Mouse (Mus musculus) stomach, embryonic 16.5 days (tissue): ENCODE measurements around the gene She. TPM values are rescaled to one million over a fixed set of nuclear protein-coding genes. Genes with fewer than 3 reads are reported as not detected.

Source experiments
- ATAC-seq: fragments of 200-750 bp; cut with Nextera tagmentation; 2 replicates; pipeline ENCODE4 v1.8.0; 2017; ENCODE audit warnings: moderate number of reproducible peaks, moderate TSS enrichment; ENCODE audit not compliant: insufficient read depth, low FRiP score
- H3K27ac ChIP-seq: fragments of 300-500 bp; sonication (generic); 2 replicates; pipeline ENCODE4 v1.5.1; 2014; ENCODE audit warnings: low read length
- H3K27me3 ChIP-seq: fragments of 300-500 bp; sonication (generic); 2 replicates; pipeline ENCODE4 v1.6.1; 2014; ENCODE audit warnings: low read length, control low read depth, mixed read lengths; ENCODE audit not compliant: control insufficient read depth, insufficient read depth
- H3K36me3 ChIP-seq: fragments of 300-500 bp; sonication (generic); 2 replicates; pipeline ENCODE4 v1.6.1; 2014; ENCODE audit warnings: low read length; ENCODE audit not compliant: control insufficient read depth, insufficient read depth
- H3K4me1 ChIP-seq: fragments of 300-500 bp; sonication (generic); 2 replicates; pipeline ENCODE4 v1.6.1; 2014; ENCODE audit warnings: low read length, control low read depth, mixed read lengths; ENCODE audit not compliant: control insufficient read depth, insufficient read depth
- H3K4me2 ChIP-seq: fragments of 300-500 bp; sonication (generic); 2 replicates; pipeline ENCODE4 v1.6.1; 2014; ENCODE audit warnings: low read depth, low read length, mixed read lengths
- H3K4me3 ChIP-seq: fragments of 300-500 bp; sonication (generic); replicated peaks from 2 replicates; pipeline ENCODE4 v1.5.1; 2014; ENCODE audit warnings: mild to moderate bottlenecking, low read length
- H3K9ac ChIP-seq: fragments of 300-500 bp; sonication (generic); 2 replicates; pipeline ENCODE4 v1.6.1; 2014; ENCODE audit warnings: low read length
- H3K9me3 ChIP-seq: fragments of 300-500 bp; sonication (generic); replicated peaks from 2 replicates; pipeline ENCODE4 v1.6.1; 2016; ENCODE audit warnings: low read length, control low read depth; ENCODE audit not compliant: control insufficient read depth
- WGBS: fragments of 180-500 bp; shearing (Covaris S2); extraction: QIAGEN DNeasy Blood & Tissue Kit; methylation state at CpG from one replicate; pipeline ENCODE4 v1.1.7; 2014; 5-methylcytosine and 5-hydroxymethylcytosine counted together
- polyA plus RNA-seq: library from polyadenylated mRNA; unstranded; fragments of >200 nt; fragmentation: Nextera tagmentation; extraction: Ambion mirVana; gene quantifications from 2 replicates; pipeline ENCODE4 v1.2.1, GENCODE M21; 2015

Gene She
- polyA plus RNA-seq, 1 experiment from 2014 or later, result 3.1 TPM

DNA sequence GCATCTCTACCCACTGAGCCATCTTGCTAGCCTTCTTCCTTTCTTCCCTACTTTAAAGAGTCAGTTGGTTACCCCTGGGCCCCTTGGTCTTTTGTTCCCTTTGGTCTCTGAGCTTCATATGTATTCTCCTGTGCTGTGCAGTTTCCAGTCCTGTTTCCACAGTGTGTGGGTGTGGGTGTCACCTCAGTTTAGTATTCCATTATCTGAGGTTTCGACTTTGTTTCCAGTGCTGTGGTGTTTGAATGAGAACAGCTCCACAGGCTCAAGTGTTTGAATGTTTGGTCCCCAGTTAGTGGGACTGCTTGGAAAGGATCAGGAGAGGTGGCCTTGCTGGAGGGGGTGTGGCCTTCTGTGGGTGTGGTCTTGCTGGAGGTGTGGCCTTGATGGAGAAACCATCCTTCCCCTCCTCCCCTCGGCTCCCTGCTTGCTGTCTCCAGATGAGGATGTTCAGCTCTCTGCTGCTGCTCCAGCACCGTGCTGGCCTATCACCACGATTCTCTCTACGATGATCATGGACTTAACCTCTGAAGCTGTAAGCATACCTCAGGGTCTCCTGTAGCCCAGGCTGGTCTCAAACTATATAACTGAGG lies 61.4 kb downstream of the She start:
- no peaks in the 10 kb centered on the region for H3K27me3 ChIP-seq
- H3K4me3 ChIP-seq, result no peak overlapping the region
- 79% methylated on average over 5 of the region's 5 CpGs for WGBS
- H3K36me3 ChIP-seq, result no peaks in the 10 kb centered on the region
- H3K27ac ChIP-seq, result no peak overlapping the region
- H3K4me2 ChIP-seq, result no peak overlapping the region
- H3K9ac ChIP-seq, result no peak overlapping the region
- H3K4me1 ChIP-seq, result peaks cover 2% of the 10 kb centered on the region; the same call in 1 of the 2 replicates
- H3K9me3 ChIP-seq, result no peaks in the 10 kb centered on the region
- peak; percentile 33; the same call in 1 of the 2 replicates for ATAC-seq

DNA sequence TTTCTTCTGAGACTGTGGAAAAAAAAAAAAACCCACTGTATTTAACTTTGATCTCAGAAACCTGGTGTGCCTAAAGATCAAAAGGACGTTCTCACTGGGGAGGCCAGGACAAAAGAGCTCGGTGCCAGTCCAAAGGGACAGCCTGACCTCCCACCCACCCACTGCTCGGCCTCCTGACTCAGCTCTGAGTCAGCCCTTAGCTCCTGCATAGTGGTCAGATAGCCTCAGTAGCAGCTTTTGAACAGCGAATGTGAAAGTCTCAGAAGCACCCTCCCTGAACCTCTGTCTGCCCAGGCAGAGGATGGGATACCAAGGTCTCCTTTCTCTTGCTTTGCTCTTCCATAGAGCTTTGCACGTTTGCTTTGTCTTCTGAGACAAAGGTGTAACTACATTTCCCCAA lies 65.4 kb downstream of the She start:
- H3K4me2 ChIP-seq, result no peak overlapping the region
- ATAC-seq, result no peak
- no peaks in the 10 kb centered on the region for H3K27me3 ChIP-seq
- peak overlapping the region; percentile 76 for H3K27ac ChIP-seq
- H3K4me1 ChIP-seq, result peaks cover 26% of the 10 kb centered on the region; the same call in 1 of the 2 replicates
- no peaks in the 10 kb centered on the region for H3K9me3 ChIP-seq
- H3K4me3 ChIP-seq, result no peak overlapping the region
- no peaks in the 10 kb centered on the region for H3K36me3 ChIP-seq
- 0 out of 2 replicates have a peak overlapping the region, but pooled peaks have one; percentile 0 for H3K9ac ChIP-seq
- WGBS, result 32% methylated on average over 5 of the region's 5 CpGs

DNA sequence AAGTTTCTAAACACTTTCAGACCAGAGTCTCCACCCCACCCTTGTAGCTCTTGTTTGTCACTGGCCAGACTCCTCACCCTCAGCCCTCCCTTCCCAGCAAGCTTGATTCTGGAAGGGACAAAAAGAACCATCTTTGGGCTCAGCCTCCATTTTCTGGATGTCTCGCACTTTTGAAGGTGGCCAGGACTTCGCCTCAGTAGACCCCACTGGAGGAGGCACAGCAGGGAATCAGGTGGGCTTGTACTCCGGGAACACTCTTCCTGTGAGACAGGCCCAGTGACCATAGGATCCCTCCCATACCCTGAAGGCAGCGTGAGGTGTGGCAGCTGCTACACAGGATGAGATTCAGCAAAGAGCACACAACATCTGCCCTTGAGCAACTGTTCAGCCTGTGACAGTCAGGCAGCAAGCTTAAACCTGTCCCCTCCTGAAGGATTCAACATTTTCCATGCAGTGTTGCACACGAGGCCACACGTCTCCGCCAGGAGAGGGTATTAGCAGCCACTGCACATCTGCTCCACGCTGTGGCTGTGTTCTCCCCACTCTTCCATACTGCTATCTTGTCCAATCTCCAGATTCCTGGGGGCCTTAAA lies 66.1 kb downstream of the She start:
- 66% methylated on average over 8 of the region's 8 CpGs for WGBS
- Histone ChIP-seq H3K27me3 (no peaks in the 10 kb centered on the region), H3K9me3 (no peaks in the 10 kb centered on the region), H3K4me2 (no peak overlapping the region), H3K4me1 (peaks cover 27% of the 10 kb centered on the region; the same call in 1 of the 2 replicates), H3K27ac (peak overlapping the region; percentile 76), H3K36me3 (no peaks in the 10 kb centered on the region), H3K4me3 (no peak overlapping the region), H3K9ac (no peak overlapping the region)
- ATAC-seq, result no peak

DNA sequence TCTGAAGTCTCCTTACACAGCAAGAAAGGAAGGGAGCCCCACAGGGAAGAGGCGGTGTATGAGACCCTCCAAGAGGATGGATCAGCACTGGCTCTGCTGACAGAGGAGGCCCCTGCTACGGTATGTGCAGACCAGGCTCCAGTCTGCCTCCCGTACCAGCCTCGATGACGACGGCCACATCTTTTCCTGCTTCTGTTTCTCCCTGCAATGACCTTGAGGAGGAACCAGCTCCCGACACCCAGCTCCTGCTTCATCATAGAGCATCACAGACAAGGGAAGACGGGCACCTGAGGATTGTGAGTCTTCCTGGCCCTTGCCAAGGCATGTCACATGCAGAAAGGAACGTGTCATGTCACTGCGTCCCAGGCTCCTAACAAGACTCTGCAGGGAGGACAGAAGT lies 66.8 kb downstream of the She start:
- Histone ChIP-seq H3K27me3 (no peaks in the 10 kb centered on the region), H3K9me3 (no peaks in the 10 kb centered on the region), H3K4me2 (no peak overlapping the region), H3K36me3 (no peaks in the 10 kb centered on the region), H3K27ac (peak overlapping the region; percentile 52; the same call in 1 of the 2 replicates), H3K4me3 (no peak overlapping the region), H3K4me1 (peaks cover 27% of the 10 kb centered on the region; the same call in 1 of the 2 replicates), H3K9ac (no peak overlapping the region)
- ATAC-seq, result no peak
- WGBS, result 74% methylated on average over 10 of the region's 10 CpGs

DNA sequence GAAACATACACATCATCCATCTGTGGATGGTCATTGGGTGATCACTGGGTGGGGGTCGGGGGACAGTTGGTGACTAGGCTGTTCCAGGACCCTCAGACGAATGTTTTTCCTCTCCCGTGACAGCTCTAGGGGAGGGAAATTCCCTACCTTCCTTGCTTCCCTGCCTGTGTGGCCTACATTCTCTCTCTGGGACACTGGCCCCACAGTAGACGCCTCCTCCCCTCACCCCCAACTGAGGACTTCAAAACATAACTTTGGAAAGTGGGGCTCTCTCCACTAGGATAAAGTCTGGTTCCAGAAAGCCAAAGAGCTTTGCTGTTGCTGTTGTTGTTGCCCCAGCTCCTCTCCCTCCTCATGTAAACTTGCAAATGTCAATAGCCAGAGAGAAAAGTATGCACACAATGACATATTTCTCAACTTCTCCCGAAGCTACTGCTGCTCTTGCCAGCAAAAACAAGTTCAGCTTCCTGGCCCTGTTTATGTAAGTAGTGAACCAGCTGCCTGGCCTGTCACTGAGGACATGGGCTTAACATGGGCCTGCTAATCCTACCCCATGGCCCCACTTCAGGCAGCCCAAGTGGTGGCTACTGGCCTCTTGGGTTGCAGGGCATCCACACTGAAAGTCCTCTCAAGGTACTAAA lies 67.8 kb downstream of the She start:
- Histone ChIP-seq H3K27me3 (no peaks in the 10 kb centered on the region), H3K27ac (0 out of 2 replicates have a peak overlapping the region, but pooled peaks have one; percentile 10), H3K9me3 (no peaks in the 10 kb centered on the region), H3K4me1 (peaks cover 27% of the 10 kb centered on the region; the same call in 1 of the 2 replicates), H3K4me3 (no peak overlapping the region), H3K4me2 (no peak overlapping the region), H3K9ac (no peak overlapping the region), H3K36me3 (no peaks in the 10 kb centered on the region)
- no peak for ATAC-seq
- WGBS, result 53% methylated on average over 5 of the region's 5 CpGs

DNA sequence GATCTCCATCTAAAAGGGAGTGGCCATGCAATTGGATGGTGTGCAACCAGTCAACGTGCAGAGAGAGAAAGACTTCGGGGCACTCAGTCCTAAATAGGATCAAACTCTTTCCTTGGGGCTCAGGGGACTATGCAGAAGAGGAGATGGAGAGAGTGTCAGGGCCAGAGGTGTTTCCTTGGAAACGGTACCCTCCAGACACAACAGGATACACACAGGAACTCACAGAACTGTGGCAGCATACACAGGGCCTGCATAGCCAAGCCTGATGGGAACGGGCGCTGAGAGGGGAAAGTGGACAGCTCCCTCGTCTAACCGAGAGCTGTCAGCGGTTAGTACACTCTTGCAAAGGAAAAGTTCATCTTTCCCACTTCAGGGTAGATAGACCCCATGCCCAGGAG lies 68.3 kb downstream of the She start:
- Histone ChIP-seq H3K4me2 (no peak overlapping the region), H3K9ac (no peak overlapping the region), H3K4me3 (no peak overlapping the region), H3K9me3 (no peaks in the 10 kb centered on the region), H3K27ac (0 out of 2 replicates have a peak overlapping the region, but pooled peaks have one; percentile 1), H3K36me3 (no peaks in the 10 kb centered on the region), H3K27me3 (no peaks in the 10 kb centered on the region), H3K4me1 (peaks cover 27% of the 10 kb centered on the region; the same call in 1 of the 2 replicates)
- 66% methylated on average over 8 of the region's 8 CpGs for WGBS
- no peak for ATAC-seq

DNA sequence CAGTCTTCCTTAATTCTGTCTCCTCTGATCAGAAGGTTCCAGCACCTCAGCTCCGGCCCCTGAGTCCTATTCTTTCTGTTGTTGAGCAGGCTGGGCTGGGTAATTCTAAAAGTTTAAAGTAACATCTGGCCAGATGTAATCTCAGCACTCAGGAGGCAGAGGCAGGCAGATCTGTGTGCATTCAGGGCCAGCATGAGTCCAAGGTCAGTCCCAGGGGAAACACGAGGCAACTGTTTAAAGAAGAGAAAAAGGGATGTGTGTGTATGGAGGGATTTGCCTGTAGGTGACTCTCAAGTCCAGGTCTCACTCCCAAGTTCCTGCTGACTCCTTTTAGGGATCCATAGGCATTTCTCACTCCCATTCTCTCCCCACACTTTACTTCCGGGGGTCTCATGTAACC lies 76.7 kb downstream of the She start:
- no peak overlapping the region for H3K27ac ChIP-seq
- no peaks in the 10 kb centered on the region for H3K27me3 ChIP-seq
- peaks cover 10% of the 10 kb centered on the region for H3K4me1 ChIP-seq
- no peak overlapping the region for H3K9ac ChIP-seq
- H3K4me2 ChIP-seq, result no peak overlapping the region
- WGBS, result 77% methylated on average over 3 of the region's 3 CpGs
- no peaks in the 10 kb centered on the region for H3K36me3 ChIP-seq
- no peak overlapping the region for H3K4me3 ChIP-seq
- no peaks in the 10 kb centered on the region for H3K9me3 ChIP-seq
- no peak for ATAC-seq
